Mouse (Mus musculus): Measurements from ENCODE around the gene Olfr111.
"Not testable (repeated sequence)": the region's sequence is repeated elsewhere in the genome, so short reads cannot be mapped to it uniquely, and the experiment has no call there.

Olfr111 gene

DNA sequence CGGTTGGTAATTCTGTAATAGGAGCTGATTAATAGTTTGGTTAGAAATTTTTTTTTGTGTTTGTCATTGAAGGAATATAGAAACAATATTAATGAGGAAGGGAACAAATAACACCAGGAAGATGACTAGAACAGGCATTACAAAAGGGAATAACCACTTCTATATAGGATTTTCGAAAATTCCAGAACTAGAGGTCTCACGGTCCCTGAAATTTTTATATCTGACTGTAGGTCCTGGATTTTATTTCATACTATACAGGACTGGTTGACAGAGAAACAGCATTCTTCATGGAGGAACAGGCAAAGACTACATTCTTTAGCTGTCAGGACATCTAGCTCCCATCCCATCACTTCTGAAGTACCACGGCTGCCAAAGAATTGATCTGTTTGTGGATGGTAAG is at the start of gene Olfr111:
Gene Olfr111 (plus strand): TSS at position 301 of the 400 bp plus-strand sequence.
- no peak for DNase-seq (ENCODE audit: low spot score in 2 of 2)

DNA sequence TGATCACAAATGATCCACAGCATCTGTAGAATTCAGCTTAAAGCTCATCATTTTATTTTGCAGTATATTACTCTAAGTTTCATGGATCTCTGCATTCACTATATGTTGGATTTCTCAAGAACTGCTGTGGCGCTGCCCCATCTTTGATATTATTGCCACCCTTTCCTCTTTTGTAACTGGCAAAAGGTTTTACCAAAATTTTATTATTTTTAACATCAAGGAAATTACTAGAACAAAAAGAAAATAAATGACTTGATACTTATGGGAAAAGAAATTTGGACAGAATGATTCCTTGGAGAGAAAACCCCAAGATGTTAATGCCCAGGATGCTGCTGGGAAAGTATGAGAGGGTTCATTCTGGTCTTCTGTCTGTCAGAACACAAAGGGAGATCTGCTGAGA is 49.2 kb upstream of the Olfr111 start, which contains the start of gene Olfr109:
Gene Olfr109 (plus strand): TSS at position 301 of the 400 bp plus-strand sequence.
- DNase-seq (ENCODE audit: low spot score in 2 of 2), result no peak

DNA sequence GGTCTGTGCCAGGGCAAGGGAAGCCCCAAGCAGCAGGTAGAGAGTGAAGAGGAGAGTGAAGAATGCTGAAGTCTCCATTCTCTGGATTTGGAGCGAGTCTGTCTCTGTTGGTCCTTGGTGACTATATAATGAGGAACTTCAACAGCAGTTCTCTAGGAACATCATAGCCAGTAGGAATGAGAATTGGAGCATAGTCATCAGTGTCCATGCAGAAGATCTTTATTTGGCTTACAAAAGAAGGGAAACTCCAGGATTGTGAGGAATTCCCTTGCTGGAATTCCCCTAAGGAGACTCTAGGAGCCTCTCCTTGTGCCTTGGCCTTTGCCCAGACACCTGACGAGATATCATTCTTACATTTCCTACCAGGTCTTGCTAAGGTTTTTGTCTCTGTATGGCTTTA is 24.4 kb upstream of the Olfr111 start, which contains the start of gene H2-M2:
Gene H2-M2 (minus strand): TSS at position 101 of the 400 bp plus-strand sequence.
- no peak for DNase-seq (ENCODE audit: low spot score in 2 of 2)

DNA sequence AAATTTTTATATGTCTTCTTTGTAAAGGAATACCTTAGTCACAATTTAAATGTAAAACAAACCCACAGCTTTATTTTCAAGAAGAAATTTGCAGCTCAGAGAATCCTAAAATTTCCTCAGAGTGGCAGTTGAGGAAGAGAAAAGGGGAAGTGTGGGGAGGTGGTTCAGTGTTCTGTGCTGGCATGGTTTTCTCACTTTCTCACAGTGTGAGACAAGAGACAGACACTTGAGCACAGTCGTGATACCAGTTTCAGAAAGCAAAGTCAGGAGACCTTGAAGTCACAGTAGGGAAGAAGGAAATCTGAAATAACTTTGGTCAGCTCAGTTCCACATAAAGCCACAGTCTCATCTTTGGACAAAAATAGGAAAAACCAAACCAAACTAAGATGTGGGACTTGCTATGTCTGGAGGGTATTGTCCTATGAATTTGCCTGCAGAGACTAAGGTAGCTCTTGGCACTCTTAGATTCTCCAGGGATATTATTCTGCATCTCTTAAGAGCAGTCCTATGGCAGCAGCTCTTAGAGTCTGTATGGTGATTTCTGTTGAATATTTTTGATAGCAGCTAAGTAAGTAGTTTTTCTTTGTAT is 15.8 kb upstream of the Olfr111 start, which contains the start of gene Olfr110:
Gene Olfr110 (plus strand): TSS at position 539 of the 589 bp plus-strand sequence.
- DNase-seq (ENCODE audit: low spot score in 2 of 2), result no peak

DNA sequence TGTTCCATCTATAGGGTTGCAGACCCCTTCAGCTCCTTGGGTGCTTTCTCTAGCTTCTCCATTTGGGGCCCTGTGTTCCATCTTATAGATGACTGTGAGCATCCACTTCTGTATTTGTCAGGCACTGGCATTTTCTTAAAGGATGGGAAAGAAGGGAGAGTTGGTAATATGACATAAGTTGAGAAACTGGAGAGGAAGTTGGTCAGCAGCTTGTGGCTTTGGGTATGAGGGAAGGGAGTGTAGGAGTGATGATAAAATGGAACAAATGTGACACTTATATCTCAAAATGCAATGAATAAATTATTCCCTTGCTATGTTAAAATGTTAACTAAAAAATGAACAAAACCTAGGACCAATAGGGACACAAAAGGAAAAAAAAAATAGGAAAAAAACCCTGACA is 16.8 kb downstream of the Olfr111 start:
- not testable (repeated sequence) for DNase-seq (ENCODE audit: low spot score in 2 of 2)

DNA sequence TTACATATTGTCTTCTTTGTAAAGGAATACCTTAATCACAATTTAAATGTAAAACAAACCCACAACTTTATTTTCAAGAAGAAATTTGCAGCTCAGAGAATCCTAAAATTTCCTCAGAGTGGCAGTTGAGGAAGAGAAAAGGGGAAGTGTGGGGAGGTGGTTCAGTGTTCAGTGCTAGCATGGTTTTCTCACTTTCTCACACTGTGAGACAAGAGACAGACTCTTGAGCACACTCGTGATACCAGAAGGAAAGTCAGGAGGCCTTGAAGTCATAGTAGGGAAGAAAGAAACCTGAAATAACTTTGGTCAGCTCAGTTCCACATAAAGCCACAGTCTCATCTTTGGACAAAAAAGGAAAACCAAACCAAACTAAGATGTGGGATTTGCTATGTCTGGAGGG is 17.6 kb downstream of the Olfr111 start:
- DNase-seq (ENCODE audit: low spot score in 2 of 2), result not testable (repeated sequence)

DNA sequence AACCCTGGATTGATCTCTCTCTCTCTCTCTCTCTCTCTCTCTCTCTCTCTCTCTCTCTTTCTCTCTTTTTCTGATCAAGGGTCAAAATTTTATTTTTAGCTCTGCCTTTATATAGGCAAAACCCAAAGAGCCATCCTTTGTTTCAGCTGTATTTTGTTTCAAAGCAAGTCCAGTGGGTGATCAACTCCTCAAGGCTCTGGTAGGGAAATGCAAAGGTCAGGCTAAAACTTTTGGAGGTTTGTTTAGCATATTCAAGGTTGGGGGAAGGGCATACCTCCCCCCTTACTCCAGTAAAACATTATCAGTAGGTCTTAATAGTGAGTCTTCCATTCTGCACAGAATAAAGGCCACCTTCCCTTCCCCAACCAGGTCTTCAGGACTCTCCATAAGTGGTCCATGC is 27.3 kb downstream of the Olfr111 start:
- DNase-seq (ENCODE audit: low spot score in 2 of 2), result no peak

DNA sequence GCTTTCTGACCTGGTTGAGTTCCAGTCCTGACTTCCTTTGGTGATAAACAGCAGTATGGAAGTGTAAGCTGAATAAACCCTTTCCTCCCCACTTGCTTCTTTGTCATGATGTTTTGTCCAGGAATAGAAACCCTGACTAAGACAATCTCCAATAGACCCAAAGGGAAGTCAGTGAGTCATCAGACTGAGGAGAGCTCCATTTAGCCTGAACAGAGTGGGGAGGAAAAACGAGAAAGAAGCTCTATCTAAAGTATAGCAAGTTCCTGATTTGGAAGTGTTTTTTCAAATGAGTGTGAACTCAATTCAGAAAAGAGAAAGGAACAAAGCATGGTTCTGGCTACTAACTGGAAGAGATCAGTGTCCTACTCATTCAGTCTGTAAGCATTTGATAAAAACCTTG is 30.6 kb downstream of the Olfr111 start:
- DNase-seq (ENCODE audit: low spot score in 2 of 2), result not testable (repeated sequence)

DNA sequence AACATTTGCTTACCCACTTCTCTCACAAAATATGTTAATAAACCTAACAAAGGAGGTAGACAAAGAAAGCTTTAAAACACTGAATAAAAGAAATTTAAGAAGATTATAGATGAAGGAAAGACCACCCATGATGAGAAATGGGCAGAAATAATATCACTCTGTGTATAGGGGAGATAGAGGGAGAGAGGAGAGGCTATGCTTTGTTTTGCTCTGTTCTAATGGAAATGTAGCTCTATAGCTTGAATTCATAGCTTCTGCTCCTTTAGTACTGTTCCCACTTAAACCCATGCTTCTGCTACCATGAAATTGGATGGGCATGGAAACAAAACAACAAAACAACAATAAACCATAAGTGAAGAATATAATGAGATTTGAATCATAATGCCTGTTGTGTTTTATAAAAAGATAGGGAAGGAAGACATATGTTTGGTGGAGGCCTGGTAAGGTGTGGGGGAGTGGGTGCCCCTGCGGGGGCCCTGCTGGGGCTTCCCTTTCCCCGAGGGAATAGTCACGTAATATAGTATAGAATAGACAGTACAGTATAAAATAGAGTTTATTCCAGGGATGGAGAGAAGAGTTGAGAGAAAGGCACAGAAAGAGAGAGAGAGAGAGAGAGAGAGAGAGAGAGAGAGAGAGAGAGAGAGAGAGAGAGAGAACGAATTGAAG is 33.8 kb downstream of the Olfr111 start:
- DNase-seq (ENCODE audit: low spot score in 2 of 2), result no peak

DNA sequence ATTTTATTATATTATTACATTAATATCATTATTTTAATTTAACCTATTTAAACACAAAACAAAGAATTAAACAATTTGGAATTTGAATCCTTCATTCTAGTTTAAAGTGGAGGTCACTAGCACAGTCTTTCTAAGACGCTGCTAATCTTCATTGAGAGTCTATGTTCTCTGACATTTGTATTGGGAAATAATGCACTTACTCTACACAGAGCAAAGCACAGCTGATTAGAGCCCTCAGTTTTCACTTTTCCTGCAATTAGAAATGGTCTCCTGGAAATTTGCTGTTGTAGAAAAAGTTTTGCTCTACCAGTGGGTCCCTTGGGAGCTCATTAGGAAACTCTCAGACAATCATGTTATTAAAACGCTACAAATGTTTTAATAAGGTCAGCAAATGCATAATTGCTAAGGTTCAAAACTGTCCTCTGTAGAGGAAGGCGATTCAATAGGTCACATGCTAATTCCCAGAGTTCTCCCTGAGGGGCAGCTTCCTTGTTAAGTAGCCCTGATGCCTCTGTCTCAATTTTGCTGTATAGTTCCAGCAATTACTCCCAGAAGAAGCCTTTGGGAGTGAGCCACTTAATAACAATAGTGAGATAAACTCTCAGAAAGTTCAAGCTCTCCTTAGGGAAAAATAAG is 36.1 kb downstream of the Olfr111 start:
- DNase-seq (ENCODE audit: low spot score in 2 of 2), result no peak

DNA sequence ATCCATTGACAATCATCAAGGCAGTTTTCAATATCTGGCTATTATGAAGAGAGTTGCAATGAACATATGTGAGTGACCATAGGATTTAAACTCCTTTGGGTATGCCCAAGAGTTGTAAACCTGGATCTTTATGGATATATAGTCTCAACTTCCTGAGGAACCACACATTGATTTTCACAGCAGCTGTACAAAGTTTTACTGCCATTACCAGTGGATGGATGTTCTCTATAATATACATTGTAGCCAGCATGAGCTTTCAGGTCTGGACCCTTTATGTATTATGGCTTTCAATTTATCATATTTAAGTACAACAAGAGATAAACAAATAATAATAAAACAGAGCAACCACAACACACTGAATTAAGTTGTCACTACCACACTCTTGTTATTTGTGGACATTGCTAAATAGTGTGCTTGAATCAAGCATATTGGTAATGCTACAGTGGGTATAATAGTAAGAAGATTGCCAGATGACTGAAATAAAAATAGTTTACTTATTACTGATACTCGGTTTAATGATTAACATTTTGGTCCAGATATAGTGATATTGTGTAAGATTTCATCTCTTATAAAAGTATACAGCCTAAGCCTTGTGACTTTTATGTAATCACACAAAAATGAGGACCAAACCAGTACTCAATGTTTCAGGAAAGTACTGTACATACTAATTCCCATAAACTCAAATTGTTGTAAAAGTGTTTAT is 51.2 kb downstream of the Olfr111 start:
- DNase-seq (ENCODE audit: low spot score in 2 of 2), result no peak

DNA sequence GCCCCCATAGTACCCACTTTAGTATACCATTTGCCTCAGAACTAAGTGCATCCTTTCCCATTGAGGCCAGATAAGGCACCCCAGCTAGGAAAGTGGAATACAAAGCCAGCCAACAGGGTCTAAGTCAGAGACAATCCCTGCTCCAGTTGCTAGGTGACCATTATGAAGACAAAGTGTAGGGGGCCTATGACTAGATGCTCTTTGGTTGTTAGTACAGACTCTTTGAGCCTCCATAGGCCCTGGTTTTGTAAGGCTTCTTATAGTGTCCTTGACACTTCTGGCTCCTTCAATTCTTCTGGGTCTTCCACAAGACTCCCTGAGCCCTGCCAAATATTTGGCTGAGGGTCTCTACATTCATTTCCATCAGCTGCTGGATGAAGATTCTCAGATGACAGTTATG is 61.5 kb downstream of the Olfr111 start, which contains the start of gene Olfr112:
Gene Olfr112 (minus strand): TSS at position 101 of the 400 bp plus-strand sequence.
- no peak for DNase-seq (ENCODE audit: low spot score in 2 of 2)

DNA sequence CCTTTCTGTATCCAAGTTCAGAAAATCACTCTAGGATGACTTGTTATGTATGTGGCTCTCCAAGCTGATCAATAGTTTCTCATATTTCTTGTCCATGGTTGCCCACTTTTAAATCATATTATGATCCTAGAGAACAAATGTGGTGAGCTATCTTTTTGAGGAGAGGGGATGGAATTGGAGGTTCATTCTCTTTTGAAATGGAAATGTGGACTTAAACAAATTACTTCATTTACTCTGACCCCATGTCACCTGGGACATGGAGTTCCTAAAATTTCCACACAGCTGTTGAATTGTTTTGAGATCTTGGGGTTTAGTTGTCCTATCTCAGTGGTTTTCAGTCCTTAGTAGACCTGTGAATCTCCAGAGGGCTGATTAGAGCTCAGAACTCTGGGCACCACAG is 69.7 kb downstream of the Olfr111 start, which contains the start of gene Olfr113:
Gene Olfr113 (minus strand): TSS at position 101 of the 400 bp plus-strand sequence.
- no peak for DNase-seq (ENCODE audit: low spot score in 2 of 2)
